Mouse (Mus musculus) megakaryocyte, embryonic 14.5 days (primary cell): ENCODE measurements around the gene Klrg1.

Source experiments
- FLI1 ChIP-seq: IDR thresholded peaks from 2 replicates; pipeline ENCODE4 v1.6.1; 2012; ENCODE audit warnings: low read length, inconsistent platforms, mixed read lengths
- GATA1 ChIP-seq: IDR thresholded peaks from 3 replicates; pipeline ENCODE4 v1.6.1; 2012; ENCODE audit warnings: mixed read lengths, low read length, inconsistent platforms, borderline replicate concordance

DNA sequence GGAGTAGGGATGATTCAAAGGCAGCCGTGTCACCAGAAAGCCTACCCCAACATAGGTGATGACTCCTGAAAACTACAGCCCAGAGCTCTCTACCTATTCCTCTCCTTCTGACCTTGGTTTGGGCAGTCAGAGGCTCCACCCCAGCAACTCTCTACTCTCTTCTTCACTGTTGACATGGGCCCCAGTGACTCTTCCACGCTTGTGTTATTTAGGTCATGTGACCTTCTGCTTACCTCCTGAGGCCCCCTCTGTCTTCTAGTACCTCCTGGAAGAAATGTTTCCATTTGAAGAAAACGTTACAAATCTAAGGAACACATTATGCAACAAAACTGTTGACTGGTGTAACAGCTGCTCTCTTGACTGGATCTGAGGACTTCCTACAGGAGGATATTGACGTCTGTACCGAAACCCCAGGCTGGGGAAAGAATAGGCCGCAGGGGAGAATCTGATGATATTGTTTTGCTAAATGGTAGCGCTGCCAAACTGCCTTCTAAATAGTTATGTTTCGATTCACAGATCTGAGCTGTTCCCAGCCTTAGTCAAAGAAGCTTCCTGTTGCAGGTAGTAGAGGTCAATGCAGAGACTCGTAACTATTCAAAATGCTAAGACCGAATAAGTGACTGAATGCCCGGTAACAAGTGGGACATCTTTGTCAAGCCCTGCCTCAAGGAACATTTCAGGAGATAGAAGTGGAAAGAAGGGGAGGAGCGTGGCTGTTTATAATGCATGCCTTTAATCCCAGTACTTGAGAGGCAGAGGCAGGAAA lies 22.3 kb upstream of the Klrg1 start:
- TF ChIP-seq GATA1 = no peak
- TF ChIP-seq FLI1 = no peak
